Mouse (Mus musculus) left cerebral cortex, postnatal 14 days (tissue): ENCODE measurements around the gene Izumo1r. TPM values are rescaled to one million over a fixed set of nuclear protein-coding genes. Genes with fewer than 3 reads are reported as not detected.
A peak's percentile ranks its signal among the peaks of the same experiment; 100 is the strongest.

ENCODE experiments used
- DNase-seq, 2 experiments: peaks; one replicate each; pipeline ENCODE4 v3.0.0; 2021 to 2022; ENCODE audit warnings: low spot score in 2 of 2, mixed read lengths in 1 of 2
- intact Hi-C: fragments of 180-260 bp; cut with DNase I; formaldehyde crosslinking; loops from one replicate; pipeline ENCODE4 v1.15.1; 2025
- total RNA-seq, 2 experiments: library from RNA; stranded (reverse); gene quantifications; 2 replicates each; pipeline ENCODE4 v1.2.3; 2021

Izumo1r gene
- total RNA-seq, 2 experiments from 2014 or later, result not detected

DNA sequence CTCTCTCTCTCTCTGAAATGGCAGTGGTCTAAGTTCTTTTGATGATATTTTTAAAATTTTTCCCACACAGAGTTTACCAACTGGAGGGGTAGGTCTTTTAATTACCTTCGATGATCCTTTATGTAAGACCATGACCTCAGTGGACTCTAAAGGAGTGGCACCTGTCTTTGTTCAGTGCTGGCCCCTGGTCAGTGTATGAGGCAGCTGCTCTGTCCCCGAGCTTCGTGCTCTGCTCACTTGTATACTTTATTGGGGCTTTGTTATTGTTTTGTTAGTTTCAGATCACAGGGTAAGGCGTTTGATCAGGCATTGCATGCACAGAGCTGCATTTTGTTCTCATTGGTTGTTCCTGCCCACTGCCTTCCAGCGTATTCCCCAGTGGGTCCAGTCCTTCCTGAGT lies 63.8 kb downstream of the Izumo1r start:
- intact Hi-C loops, result no loop called here
- DNase-seq, result no peak

DNA sequence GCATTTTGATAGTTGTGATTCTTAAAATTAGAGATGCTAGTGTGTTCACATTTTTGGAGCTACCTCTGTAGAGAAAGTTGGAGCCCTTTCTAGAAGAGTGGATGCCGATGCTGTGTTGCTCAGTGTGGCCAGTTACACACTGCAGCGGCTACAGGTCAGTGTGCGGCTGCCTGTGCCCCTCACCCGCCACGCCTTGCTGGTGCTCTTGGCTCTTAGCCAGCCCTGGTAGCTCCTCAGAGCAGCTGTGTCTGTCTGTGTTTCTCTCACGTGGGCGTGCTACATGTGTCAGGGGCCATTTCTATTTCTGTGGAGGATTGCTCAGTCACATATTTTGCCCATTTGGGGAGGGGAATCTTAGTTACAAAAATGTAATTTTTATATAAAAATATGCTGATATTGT lies 64.2 kb downstream of the Izumo1r start:
- intact Hi-C loops, result no loop called here
- DNase-seq, result peak; percentile 22 to 29

Other genes with a start within 250 kb of the Izumo1r start
- not detected for gene Piwil4, start 163.2 kb downstream of the Izumo1r start, total RNA-seq
- under 1 TPM; 0.36 to 0.55 TPM for gene Fut4, start 151.6 kb downstream of the Izumo1r start, total RNA-seq
- under 1 TPM in 1 of 2 experiments, not detected in 1; 0.93 TPM for gene 1700012B09Rik, start 132.9 kb downstream of the Izumo1r start, total RNA-seq
- gene Mre11a, start 119.3 kb downstream of the Izumo1r start, total RNA-seq, result 10 to 100 TPM; 10.9 to 11.7 TPM
- gene Ankrd49, start 119.1 kb downstream of the Izumo1r start, total RNA-seq, result 10 to 100 TPM; 15.6 to 17.8 TPM
- gene Gpr83, start 43.7 kb downstream of the Izumo1r start, total RNA-seq, result 10 to 100 TPM; 11.7 to 14.0 TPM
- gene Panx1, start 141.5 kb upstream of the Izumo1r start, total RNA-seq, result 10 to 100 TPM; 42.2 to 43.4 TPM
- gene Hephl1, start 208.2 kb upstream of the Izumo1r start, total RNA-seq, result not detected